Mouse (Mus musculus) liver, embryonic 16.5 days (tissue): ENCODE measurements around the gene Depp1. TPM values are rescaled to one million over a fixed set of nuclear protein-coding genes. Genes with fewer than 3 reads are reported as not detected.

Experiments
- ATAC-seq: fragments of 200-750 bp; cut with Nextera tagmentation; 2 replicates; pipeline ENCODE4 v1.8.0; 2017; ENCODE audit warnings: low read depth, mild to moderate bottlenecking, moderate number of reproducible peaks, moderate library complexity
- H3K27ac ChIP-seq: fragments of 300-500 bp; sonication (generic); 2 replicates; pipeline ENCODE4 v1.5.1; 2014; ENCODE audit warnings: mild to moderate bottlenecking, low read length
- H3K27me3 ChIP-seq: fragments of 300-500 bp; sonication (generic); 2 replicates; pipeline ENCODE4 v1.6.1; 2014; ENCODE audit warnings: low read depth, low read length, mixed read lengths; ENCODE audit not compliant: control insufficient read depth, insufficient read depth
- H3K36me3 ChIP-seq: fragments of 300-500 bp; sonication (generic); 2 replicates; pipeline ENCODE4 v1.6.1; 2014; ENCODE audit warnings: mild to moderate bottlenecking; ENCODE audit not compliant: control insufficient read depth, insufficient read depth
- H3K4me1 ChIP-seq: fragments of 300-500 bp; sonication (generic); 2 replicates; pipeline ENCODE4 v1.6.1; 2014; ENCODE audit warnings: low read depth, low read length, mixed read lengths; ENCODE audit not compliant: control insufficient read depth
- H3K4me2 ChIP-seq: fragments of 300-500 bp; sonication (generic); 2 replicates; pipeline ENCODE4 v1.6.1; 2014; ENCODE audit warnings: low read depth, low read length, mixed read lengths
- H3K4me3 ChIP-seq: fragments of 300-500 bp; sonication (generic); 2 replicates; pipeline ENCODE4 v1.5.1; 2014; ENCODE audit warnings: low read depth, mild to moderate bottlenecking, low read length
- H3K9ac ChIP-seq: fragments of 300-500 bp; sonication (generic); 2 replicates; pipeline ENCODE4 v1.6.1; 2014; ENCODE audit warnings: low read depth, low read length
- H3K9me3 ChIP-seq: fragments of 300-500 bp; sonication (generic); replicated peaks from 2 replicates; pipeline ENCODE4 v1.6.1; 2016; ENCODE audit warnings: low read length; ENCODE audit not compliant: control insufficient read depth
- WGBS: fragments of 180-500 bp; shearing (Covaris S2); extraction: QIAGEN DNeasy Blood & Tissue Kit; methylation state at CpG from one replicate; pipeline ENCODE4 v1.1.7; 2014; ENCODE audit not compliant: insufficient replicate concordance; 5-methylcytosine and 5-hydroxymethylcytosine counted together
- polyA plus RNA-seq: library from polyadenylated mRNA; unstranded; fragments of >200 nt; fragmentation: Nextera tagmentation; extraction: Ambion mirVana; gene quantifications from 2 replicates; pipeline ENCODE4 v1.2.1, GENCODE M21; 2015

Depp1 gene
- polyA plus RNA-seq, 1 experiment from 2014 or later: 37.9 TPM

GRCm38 (mm10) chr6:116664031-116664430, 13.6 kb downstream of the Depp1 start:
- H3K4me2 ChIP-seq: no peak overlapping the region
- no peaks in the 10 kb centered on the region for H3K9me3 ChIP-seq
- ATAC-seq: no peak
- H3K4me3 ChIP-seq: no peak overlapping the region
- H3K27ac ChIP-seq: no peak overlapping the region
- H3K4me1 ChIP-seq: no peaks in the 10 kb centered on the region
- H3K9ac ChIP-seq: no peak overlapping the region
- H3K36me3 ChIP-seq: no peaks in the 10 kb centered on the region
- H3K27me3 ChIP-seq: no peaks in the 10 kb centered on the region
- WGBS: 51% methylated on average over 6 of the region's 6 CpGs

GRCm38 (mm10) chr6:116664830-116665229, 14.4 kb downstream of the Depp1 start:
- 57% methylated on average over 3 of the region's 3 CpGs for WGBS
- H3K36me3 ChIP-seq: no peaks in the 10 kb centered on the region
- no peak overlapping the region for H3K9ac ChIP-seq
- no peak overlapping the region for H3K27ac ChIP-seq
- H3K4me3 ChIP-seq: no peak overlapping the region
- ATAC-seq: no peak
- H3K27me3 ChIP-seq: no peaks in the 10 kb centered on the region
- H3K4me2 ChIP-seq: no peak overlapping the region
- H3K4me1 ChIP-seq: no peaks in the 10 kb centered on the region
- H3K9me3 ChIP-seq: no peaks in the 10 kb centered on the region

DNA sequence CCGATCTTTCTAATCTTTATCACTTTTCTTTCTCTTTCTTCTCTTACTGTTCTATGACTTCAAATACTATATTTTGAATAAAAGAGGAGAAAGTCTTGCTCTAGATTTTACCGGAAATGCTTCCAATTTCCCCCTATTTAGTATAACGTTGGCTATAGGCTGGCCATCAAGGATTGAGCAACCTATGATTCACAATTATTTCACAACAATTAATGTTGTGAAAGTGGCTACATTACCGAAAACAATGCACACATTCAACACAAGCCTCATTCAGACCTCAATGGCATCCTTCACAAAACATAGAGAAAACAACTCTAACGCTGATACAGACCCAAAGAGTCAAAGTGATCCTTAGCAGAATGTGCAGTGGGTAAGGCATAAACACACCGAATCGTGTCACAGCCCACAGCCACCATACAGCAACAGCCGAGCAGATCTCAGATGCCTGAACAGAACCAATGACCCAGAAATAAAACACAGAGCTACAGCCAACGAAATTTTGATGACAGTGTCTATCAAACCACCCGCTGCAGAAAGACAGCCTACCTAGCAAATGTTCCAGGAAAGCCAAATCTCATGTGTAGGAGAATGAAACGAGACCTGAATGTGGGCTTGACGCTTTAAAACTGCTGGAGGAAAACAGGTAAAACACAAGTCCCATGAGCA, 15.8 kb downstream of the Depp1 start:
- 64% methylated on average over 12 of the region's 12 CpGs for WGBS
- Histone ChIP-seq H3K4me3 (no peak overlapping the region), H3K27ac (no peak overlapping the region), H3K27me3 (no peaks in the 10 kb centered on the region), H3K4me1 (no peaks in the 10 kb centered on the region), H3K9ac (no peak overlapping the region), H3K9me3 (no peaks in the 10 kb centered on the region), H3K36me3 (no peaks in the 10 kb centered on the region), H3K4me2 (no peak overlapping the region)
- no peak for ATAC-seq

- WGBS: 60% methylated on average over 3 of the region's 3 CpGs
- no peak for ATAC-seq
These were observed 16.5 kb downstream of the Depp1 start for GRCm38 (mm10) chr6:116666892-116667291.

DNA sequence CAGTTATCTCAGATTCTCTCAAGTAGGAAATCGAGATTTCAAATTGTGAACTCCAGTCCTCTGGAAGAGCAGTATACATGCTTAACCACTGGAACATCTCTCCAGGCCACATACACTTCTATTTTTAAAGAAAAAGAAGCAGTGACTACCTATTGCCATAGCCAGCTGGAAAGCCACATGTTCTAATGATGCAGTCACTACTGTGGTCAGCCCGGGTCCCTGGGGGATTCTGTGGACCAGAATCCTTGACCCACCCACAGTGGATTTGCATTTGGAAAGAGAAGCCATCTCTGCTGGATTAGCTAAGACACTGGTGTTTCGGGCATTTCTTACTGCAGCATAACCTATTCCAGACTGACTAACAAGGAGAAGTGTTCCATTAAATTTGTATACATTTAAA, 17.0 kb downstream of the Depp1 start:
- no peak overlapping the region for H3K9ac ChIP-seq
- H3K4me3 ChIP-seq: no peak overlapping the region
- WGBS: 42% methylated on average over 3 of the region's 3 CpGs
- ATAC-seq: no peak
- no peaks in the 10 kb centered on the region for H3K4me1 ChIP-seq
- H3K4me2 ChIP-seq: no peak overlapping the region
- no peaks in the 10 kb centered on the region for H3K9me3 ChIP-seq
- H3K27me3 ChIP-seq: no peaks in the 10 kb centered on the region
- no peaks in the 10 kb centered on the region for H3K36me3 ChIP-seq
- H3K27ac ChIP-seq: no peak overlapping the region

More at GRCm38 (mm10) chr6:116666892-116667291, 16.5 kb downstream of the Depp1 start:
- Histone ChIP-seq H3K4me2 (no peak overlapping the region), H3K9me3 (no peaks in the 10 kb centered on the region), H3K36me3 (no peaks in the 10 kb centered on the region), H3K27me3 (no peaks in the 10 kb centered on the region), H3K4me1 (no peaks in the 10 kb centered on the region), H3K27ac (no peak overlapping the region), H3K4me3 (no peak overlapping the region), H3K9ac (no peak overlapping the region)

- Histone ChIP-seq H3K36me3 (no peaks in the 10 kb centered on the region), H3K4me2 (no peak overlapping the region), H3K27me3 (no peaks in the 10 kb centered on the region), H3K9me3 (no peaks in the 10 kb centered on the region), H3K27ac (no peak overlapping the region), H3K4me1 (peaks cover 7% of the 10 kb centered on the region), H3K9ac (no peak overlapping the region), H3K4me3 (no peak overlapping the region)
- ATAC-seq: no peak
- 30% methylated on average over 11 of the region's 11 CpGs for WGBS
These were observed 18.5 kb downstream of the Depp1 start for GRCm38 (mm10) chr6:116668682-116669470.

DNA sequence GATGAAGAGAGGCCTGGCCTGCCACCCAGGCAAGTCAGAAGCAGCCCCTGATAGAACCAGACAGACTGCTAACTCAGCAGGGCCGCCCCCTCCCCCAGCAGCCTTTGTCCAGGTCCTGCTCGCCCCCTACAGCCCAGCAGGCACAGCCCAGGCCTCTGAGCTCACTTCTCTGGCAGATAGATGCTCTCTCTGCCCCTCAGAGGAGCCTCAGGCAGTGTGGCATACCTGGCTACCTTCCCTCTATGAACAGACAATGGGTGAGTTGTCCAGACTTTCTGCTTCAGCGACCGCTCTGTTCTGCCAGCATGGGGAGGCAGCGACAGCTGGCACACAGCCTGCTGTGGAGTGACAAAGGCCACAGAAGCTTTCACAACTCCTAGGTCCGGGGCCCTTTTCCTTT, 19.7 kb downstream of the Depp1 start:
- WGBS: 61% methylated on average over 6 of the region's 6 CpGs

GRCm38 (mm10) chr6:116671031-116671430, 20.6 kb downstream of the Depp1 start:
- no peak for ATAC-seq
- no peak overlapping the region for H3K9ac ChIP-seq

More for the DNA sequence above, 19.7 kb downstream of the Depp1 start:
- Histone ChIP-seq H3K4me3 (no peak overlapping the region), H3K27ac (no peak overlapping the region), H3K36me3 (no peaks in the 10 kb centered on the region), H3K9ac (no peak overlapping the region), H3K9me3 (no peaks in the 10 kb centered on the region), H3K4me1 (peaks cover 7% of the 10 kb centered on the region), H3K27me3 (no peaks in the 10 kb centered on the region), H3K4me2 (no peak overlapping the region)
- ATAC-seq: no peak

DNA sequence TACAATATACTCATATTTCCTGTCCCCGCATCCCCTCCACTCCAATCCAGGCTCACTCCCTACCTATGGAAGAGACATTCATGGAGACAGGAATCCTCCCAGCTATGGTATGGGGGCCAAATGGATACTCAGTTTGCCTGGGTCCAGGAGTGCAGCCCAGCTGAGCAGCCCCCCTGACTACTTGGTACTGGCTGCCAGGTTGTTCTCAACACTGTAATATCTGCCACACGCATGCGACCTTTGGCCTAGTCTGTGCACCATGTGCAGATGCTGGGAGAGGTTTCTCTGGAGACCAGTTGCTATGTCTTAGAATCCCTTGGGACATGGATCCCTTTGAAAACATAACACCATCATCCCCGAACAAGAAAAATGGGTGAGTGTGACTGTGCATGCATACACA, 21.4 kb downstream of the Depp1 start:
- Histone ChIP-seq H3K27ac (no peak overlapping the region), H3K4me2 (no peak overlapping the region), H3K27me3 (no peaks in the 10 kb centered on the region)

More at GRCm38 (mm10) chr6:116671031-116671430, 20.6 kb downstream of the Depp1 start:
- Histone ChIP-seq H3K4me1 (peaks cover 7% of the 10 kb centered on the region), H3K4me3 (no peak overlapping the region), H3K27ac (no peak overlapping the region), H3K4me2 (peak overlapping the region; percentile 27), H3K9me3 (no peaks in the 10 kb centered on the region), H3K36me3 (no peaks in the 10 kb centered on the region), H3K27me3 (no peaks in the 10 kb centered on the region)
- WGBS: 52% methylated on average over 5 of the region's 5 CpGs

More for the DNA sequence above, 21.4 kb downstream of the Depp1 start:
- no peak overlapping the region for H3K9ac ChIP-seq
- WGBS: 60% methylated on average over 4 of the region's 4 CpGs
- H3K4me3 ChIP-seq: no peak overlapping the region
- H3K4me1 ChIP-seq: peaks cover 7% of the 10 kb centered on the region
- ATAC-seq: no peak
- H3K36me3 ChIP-seq: no peaks in the 10 kb centered on the region
- no peaks in the 10 kb centered on the region for H3K9me3 ChIP-seq
